Mouse (Mus musculus) urinary bladder, postnatal 10 days (tissue): ENCODE data around the gene Nubp1.

Experiments
- DNase-seq: peaks from one replicate; pipeline ENCODE4 v3.0.0; 2022; ENCODE audit warnings: low spot score

Gene Nubp1

DNA sequence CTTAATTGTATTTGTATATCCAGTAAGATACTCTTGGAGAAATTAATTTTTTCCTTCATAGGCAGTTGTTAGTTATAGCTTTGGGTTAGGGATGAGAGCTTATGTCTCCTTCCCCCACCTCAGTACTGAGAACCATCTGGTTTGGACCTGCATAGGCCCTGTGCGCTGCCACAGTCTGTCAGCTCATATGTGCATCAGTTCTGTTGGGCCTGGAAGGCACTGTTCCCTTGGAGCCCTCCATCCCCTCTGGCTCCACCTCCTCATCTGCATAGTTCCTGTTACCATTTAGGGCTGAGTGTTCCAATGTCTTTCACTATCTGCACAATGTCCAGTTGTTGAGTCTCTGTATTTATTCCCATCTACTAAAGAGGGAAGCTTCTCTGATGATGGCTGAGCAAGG lies 56.5 kb downstream of the Nubp1 start:
- no peak for DNase-seq

DNA sequence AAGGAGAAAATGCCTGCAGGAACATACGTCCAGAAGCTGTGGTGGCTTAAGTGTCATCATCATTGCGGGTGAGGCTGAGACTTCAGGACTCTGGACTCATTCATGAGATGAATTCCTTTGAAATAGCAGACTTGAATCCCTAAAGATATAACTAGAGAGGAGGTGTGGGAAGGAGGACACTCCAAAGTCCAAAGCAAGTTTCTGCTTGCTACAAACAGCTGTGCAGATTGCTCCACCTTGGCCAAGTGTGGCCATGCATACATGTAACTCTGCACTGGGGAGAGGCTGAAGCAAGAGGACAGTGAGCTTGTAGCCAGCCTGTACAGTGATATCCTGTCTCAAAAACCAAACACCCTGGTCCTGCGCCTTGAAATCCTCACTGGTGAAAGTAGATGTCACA lies 60.2 kb downstream of the Nubp1 start:
- DNase-seq: no peak
